Mouse (Mus musculus): ENCODE data around the gene Tedc1. TPM values are rescaled to one million over a fixed set of nuclear protein-coding genes. Genes with fewer than 3 reads are reported as not detected.

Gene Tedc1
- polyA plus RNA-seq, 1 experiment: 16.8 TPM

DNA sequence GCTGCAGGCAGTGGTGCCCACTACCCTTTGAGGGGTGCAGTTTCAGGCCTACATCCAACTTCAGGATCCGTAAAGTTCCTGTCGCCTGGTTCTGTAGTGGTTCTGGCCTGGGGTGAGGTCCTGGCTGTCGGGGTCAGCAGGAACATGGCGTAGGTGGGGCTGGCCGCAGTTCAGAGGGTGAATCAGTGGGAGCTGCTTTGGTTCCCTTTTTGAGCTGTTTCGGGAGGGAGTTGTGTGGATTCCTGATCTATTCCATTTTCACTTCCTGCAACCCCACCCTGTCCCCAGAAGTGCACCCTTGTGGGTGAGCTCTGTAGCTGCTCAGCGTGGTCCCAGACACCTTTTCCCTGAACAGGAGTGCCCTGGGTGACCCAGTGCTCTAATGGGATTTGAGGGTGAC, 2.2 kb upstream of the Tedc1 start:
- no peaks in the 10 kb centered on the region for H3K27me3 ChIP-seq (ENCODE audit: control insufficient read depth, insufficient read depth, low read length)
- H3K36me3 ChIP-seq (ENCODE audit: control insufficient read depth, insufficient read depth, low read length): peaks cover 2% of the 10 kb centered on the region; the same call in 1 of the 2 replicates
- WGBS: 78% methylated on average over 7 of the region's 7 CpGs
- no peak for DNase-seq (ENCODE audit: low read depth in 1 of 2, low spot score in 2 of 2)
- TF ChIP-seq CTCF (IDR thresholded peaks at IDR 0.05; ENCODE audit: extremely low read depth, insufficient read depth, insufficient read length, insufficient replicate concordance) (no peak), POLR2A (IDR thresholded peaks at IDR 0.05; ENCODE audit: low read depth, low read length) (no peak)
- H3K4me3 ChIP-seq (ENCODE audit: extremely low read depth, insufficient read depth, insufficient read length): no peak overlapping the region
- H3K4me1 ChIP-seq (ENCODE audit: control insufficient read depth, insufficient read depth, insufficient read length): peaks cover 35% of the 10 kb centered on the region; the same call in 1 of the 2 replicates
- 0 out of 2 replicates have a peak overlapping the region, but pooled peaks have one; percentile 29 for H3K27ac ChIP-seq (ENCODE audit: insufficient read depth, low read length)

GRCm38 (mm10) chr12:113154747-113155075, 1.5 kb upstream of the Tedc1 start:
- 54% methylated on average over 6 of the region's 6 CpGs for WGBS
- H3K27me3 ChIP-seq (ENCODE audit: control insufficient read depth, insufficient read depth, low read length): no peaks in the 10 kb centered on the region
- peak overlapping the region; percentile 54; the same call in 1 of the 2 replicates for H3K4me3 ChIP-seq (ENCODE audit: extremely low read depth, insufficient read depth, insufficient read length)
- TF ChIP-seq CTCF (IDR thresholded peaks at IDR 0.05; ENCODE audit: extremely low read depth, insufficient read depth, insufficient read length, insufficient replicate concordance): no peak
- no peak for TF ChIP-seq POLR2A (IDR thresholded peaks at IDR 0.05; ENCODE audit: low read depth, low read length)
- peak overlapping the region; percentile 91 for H3K27ac ChIP-seq (ENCODE audit: insufficient read depth, low read length)
- peaks cover 2% of the 10 kb centered on the region; the same call in 1 of the 2 replicates for H3K36me3 ChIP-seq (ENCODE audit: control insufficient read depth, insufficient read depth, low read length)
- DNase-seq (ENCODE audit: low read depth in 1 of 2, low spot score in 2 of 2): no peak
- H3K4me1 ChIP-seq (ENCODE audit: control insufficient read depth, insufficient read depth, insufficient read length): peaks cover 29% of the 10 kb centered on the region; the same call in 1 of the 2 replicates

DNA sequence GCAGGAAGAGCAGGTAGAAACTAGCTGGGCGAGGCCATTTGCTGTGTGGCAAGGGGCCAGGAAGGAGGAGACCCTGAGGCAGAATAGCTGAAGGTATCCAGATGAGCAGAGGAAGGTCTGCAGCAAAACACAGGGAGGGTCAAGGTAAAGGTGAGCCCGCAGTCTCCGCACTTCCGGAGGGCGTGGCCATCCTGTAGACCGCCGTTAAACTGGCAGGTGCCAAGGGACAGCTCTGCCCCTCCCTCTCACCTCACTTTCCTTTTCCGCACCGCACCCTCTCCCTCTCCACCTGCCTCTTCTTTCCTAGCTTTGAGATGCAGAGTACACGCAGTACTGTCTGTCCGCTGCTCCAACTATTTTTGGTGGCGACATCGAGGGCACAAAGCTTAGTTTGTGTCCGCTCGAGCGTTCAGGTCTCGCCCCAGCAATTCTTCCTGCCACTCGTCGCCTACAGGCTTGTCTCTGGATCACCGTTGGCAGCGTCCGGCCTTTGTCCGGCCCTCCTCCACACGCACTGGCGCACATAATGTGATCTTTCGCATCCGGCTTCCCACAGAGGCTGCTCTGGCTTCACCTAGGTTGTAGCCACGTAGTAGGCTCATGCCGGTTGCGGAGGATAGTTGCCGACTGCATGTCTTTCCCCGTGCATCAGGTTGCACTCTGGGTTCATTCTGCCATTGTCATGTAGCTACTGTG, 997 bp upstream of the Tedc1 start:
- peaks cover 26% of the 10 kb centered on the region; the same call in 1 of the 2 replicates for H3K4me1 ChIP-seq (ENCODE audit: control insufficient read depth, insufficient read depth, insufficient read length)
- TF ChIP-seq CTCF (IDR thresholded peaks at IDR 0.05; ENCODE audit: extremely low read depth, insufficient read depth, insufficient read length, insufficient replicate concordance): no peak
- peak; percentile 22; the same call in 1 of the 2 replicates for TF ChIP-seq POLR2A (IDR thresholded peaks at IDR 0.05; ENCODE audit: low read depth, low read length)

GRCm38 (mm10) chr12:113156540-113156929, 314 bp downstream of the Tedc1 start:
- no peaks in the 10 kb centered on the region for H3K27me3 ChIP-seq (ENCODE audit: control insufficient read depth, insufficient read depth, low read length)
- H3K4me1 ChIP-seq (ENCODE audit: control insufficient read depth, insufficient read depth, insufficient read length): peaks cover 14% of the 10 kb centered on the region; the same call in 1 of the 2 replicates
- TF ChIP-seq POLR2A (IDR thresholded peaks at IDR 0.05; ENCODE audit: low read depth, low read length) (no peak), CTCF (IDR thresholded peaks at IDR 0.05; ENCODE audit: extremely low read depth, insufficient read depth, insufficient read length, insufficient replicate concordance) (no peak)
- no peak for DNase-seq (ENCODE audit: low read depth in 1 of 2, low spot score in 2 of 2)
- H3K27ac ChIP-seq (ENCODE audit: insufficient read depth, low read length): 0 out of 2 replicates have a peak overlapping the region, but pooled peaks have one; percentile 31
- WGBS: under 1% methylated on average over 23 of the region's 23 CpGs
- peaks cover 2% of the 10 kb centered on the region; the same call in 1 of the 2 replicates for H3K36me3 ChIP-seq (ENCODE audit: control insufficient read depth, insufficient read depth, low read length)
- H3K4me3 ChIP-seq (ENCODE audit: extremely low read depth, insufficient read depth, insufficient read length): peak overlapping the region; percentile 68

More for the DNA sequence above, 997 bp upstream of the Tedc1 start:
- 2% methylated on average over 32 of the region's 32 CpGs for WGBS
- peak overlapping the region; percentile 91 for H3K27ac ChIP-seq (ENCODE audit: insufficient read depth, low read length)
- H3K36me3 ChIP-seq (ENCODE audit: control insufficient read depth, insufficient read depth, low read length): peaks cover 2% of the 10 kb centered on the region; the same call in 1 of the 2 replicates
- no peaks in the 10 kb centered on the region for H3K27me3 ChIP-seq (ENCODE audit: control insufficient read depth, insufficient read depth, low read length)
- H3K4me3 ChIP-seq (ENCODE audit: extremely low read depth, insufficient read depth, insufficient read length): peak overlapping the region; percentile 54
- DNase-seq (ENCODE audit: low read depth in 1 of 2, low spot score in 2 of 2): peak in 1 of 2 experiments; percentile 66

DNA sequence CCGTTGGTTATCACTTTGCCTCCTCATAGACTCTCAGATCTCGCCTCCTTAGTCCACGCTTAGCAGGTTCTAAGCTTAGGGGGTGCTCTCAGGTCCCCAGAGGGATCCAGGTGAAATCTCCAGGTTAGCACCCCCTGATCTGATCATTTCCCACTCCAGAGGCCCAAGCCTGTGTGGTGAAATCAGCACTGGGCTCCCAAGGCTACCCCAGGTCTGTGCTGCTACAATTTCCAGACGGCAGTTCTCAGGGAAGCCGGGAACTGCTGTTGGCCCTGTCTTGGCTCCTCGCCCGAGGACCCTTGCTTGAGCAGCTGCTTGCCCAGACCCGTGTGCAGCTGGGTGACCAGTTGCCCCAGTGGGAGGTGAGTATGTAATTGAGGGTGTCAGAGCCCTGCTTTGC, 781 bp downstream of the Tedc1 start:
- peaks cover 2% of the 10 kb centered on the region; the same call in 1 of the 2 replicates for H3K36me3 ChIP-seq (ENCODE audit: control insufficient read depth, insufficient read depth, low read length)
- H3K4me1 ChIP-seq (ENCODE audit: control insufficient read depth, insufficient read depth, insufficient read length): peaks cover 14% of the 10 kb centered on the region; the same call in 1 of the 2 replicates
- no peak for DNase-seq (ENCODE audit: low read depth in 1 of 2, low spot score in 2 of 2)
- TF ChIP-seq POLR2A (IDR thresholded peaks at IDR 0.05; ENCODE audit: low read depth, low read length) (no peak), CTCF (IDR thresholded peaks at IDR 0.05; ENCODE audit: extremely low read depth, insufficient read depth, insufficient read length, insufficient replicate concordance) (no peak)
- no peak overlapping the region for H3K27ac ChIP-seq (ENCODE audit: insufficient read depth, low read length)
- H3K4me3 ChIP-seq (ENCODE audit: extremely low read depth, insufficient read depth, insufficient read length): peak overlapping the region; percentile 68; the same call in 1 of the 2 replicates
- H3K27me3 ChIP-seq (ENCODE audit: control insufficient read depth, insufficient read depth, low read length): no peaks in the 10 kb centered on the region
- WGBS: 45% methylated on average over 8 of the region's 8 CpGs

- Histone ChIP-seq H3K27ac (ENCODE audit: insufficient read depth, low read length) (no peak overlapping the region), H3K36me3 (ENCODE audit: control insufficient read depth, insufficient read depth, low read length) (peaks cover 2% of the 10 kb centered on the region; the same call in 1 of the 2 replicates), H3K4me1 (ENCODE audit: control insufficient read depth, insufficient read depth, insufficient read length) (peaks cover 16% of the 10 kb centered on the region; the same call in 1 of the 2 replicates), H3K27me3 (ENCODE audit: control insufficient read depth, insufficient read depth, low read length) (no peaks in the 10 kb centered on the region), H3K4me3 (ENCODE audit: extremely low read depth, insufficient read depth, insufficient read length) (no peak overlapping the region)
- DNase-seq (ENCODE audit: low read depth in 1 of 2, low spot score in 2 of 2): no peak
- 89% methylated on average over 8 of the region's 8 CpGs for WGBS
- TF ChIP-seq CTCF (IDR thresholded peaks at IDR 0.05; ENCODE audit: extremely low read depth, insufficient read depth, insufficient read length, insufficient replicate concordance) (no peak), POLR2A (IDR thresholded peaks at IDR 0.05; ENCODE audit: low read depth, low read length) (no peak)
Observed at GRCm38 (mm10) chr12:113157521-113157920, 1.3 kb downstream of the Tedc1 start.

Data from spleen, adult 2 months (tissue).